Mouse (Mus musculus) activated CD4-positive, CD25-positive, alpha-beta regulatory T cell, adult 4 months (primary cell): ENCODE results near the gene Asic2. TPM values are rescaled to one million over a fixed set of nuclear protein-coding genes. Genes with fewer than 3 reads are reported as not detected.

Source experiments
- ATAC-seq: one replicate; pipeline ENCODE4 v1.8.0; 2017
- polyA plus RNA-seq, 2 experiments: library from polyadenylated mRNA; unstranded; fragments of 100-300 nt; shearing (Covaris generic); gene quantifications; one replicate each; pipeline ENCODE4 v1.2.1; 2017

Asic2 gene
- not detected for polyA plus RNA-seq

- ATAC-seq, result no peak
Observed at GRCm38 (mm10) chr11:81968401-81968881, at the start of gene Asic2. Gene Asic2 (minus strand): TSS chr11:81968457.

- ATAC-seq, result no peak
Observed at GRCm38 (mm10) chr11:82016181-82016780, 48.0 kb upstream of the Asic2 start.

GRCm38 (mm10) chr11:82015066-82015465 is 46.8 kb upstream of the Asic2 start:
- no peak for ATAC-seq

GRCm38 (mm10) chr11:82013756-82014155 is 45.5 kb upstream of the Asic2 start:
- no peak for ATAC-seq

- no peak for ATAC-seq
Observed at GRCm38 (mm10) chr11:82011411-82012193, 43.3 kb upstream of the Asic2 start.

GRCm38 (mm10) chr11:82010115-82010514 is 41.9 kb upstream of the Asic2 start:
- ATAC-seq, result no peak

- ATAC-seq, result no peak
Observed at GRCm38 (mm10) chr11:82006796-82007423, 38.7 kb upstream of the Asic2 start.

- no peak for ATAC-seq
Observed at GRCm38 (mm10) chr11:82004810-82005209, 36.6 kb upstream of the Asic2 start.

GRCm38 (mm10) chr11:82000581-82000980 is 32.3 kb upstream of the Asic2 start:
- ATAC-seq, result no peak

GRCm38 (mm10) chr11:81999469-81999868 is 31.2 kb upstream of the Asic2 start:
- ATAC-seq, result no peak

GRCm38 (mm10) chr11:81998646-81999045 is 30.4 kb upstream of the Asic2 start:
- no peak for ATAC-seq

GRCm38 (mm10) chr11:81997085-81997484 is 28.8 kb upstream of the Asic2 start:
- no peak for ATAC-seq

GRCm38 (mm10) chr11:81996172-81996841 is 28.1 kb upstream of the Asic2 start:
- no peak for ATAC-seq

- ATAC-seq, result no peak
Observed at GRCm38 (mm10) chr11:81983146-81983545, 14.9 kb upstream of the Asic2 start.

GRCm38 (mm10) chr11:81982191-81982590 is 13.9 kb upstream of the Asic2 start:
- no peak for ATAC-seq

- ATAC-seq, result no peak
Observed at GRCm38 (mm10) chr11:81974577-81974976, 6.3 kb upstream of the Asic2 start.

GRCm38 (mm10) chr11:81973699-81974098 is 5.4 kb upstream of the Asic2 start:
- no peak for ATAC-seq

GRCm38 (mm10) chr11:81972044-81972443 is 3.8 kb upstream of the Asic2 start:
- no peak for ATAC-seq

- no peak for ATAC-seq
Observed at GRCm38 (mm10) chr11:81966626-81967289, 1.5 kb downstream of the Asic2 start.

- no peak for ATAC-seq
Observed at GRCm38 (mm10) chr11:81965653-81966625, 2.3 kb downstream of the Asic2 start.

- no peak for ATAC-seq
Observed at GRCm38 (mm10) chr11:81964561-81964960, 3.7 kb downstream of the Asic2 start.
